Mouse (Mus musculus): ENCODE measurements around the gene Baiap2.

DNA sequence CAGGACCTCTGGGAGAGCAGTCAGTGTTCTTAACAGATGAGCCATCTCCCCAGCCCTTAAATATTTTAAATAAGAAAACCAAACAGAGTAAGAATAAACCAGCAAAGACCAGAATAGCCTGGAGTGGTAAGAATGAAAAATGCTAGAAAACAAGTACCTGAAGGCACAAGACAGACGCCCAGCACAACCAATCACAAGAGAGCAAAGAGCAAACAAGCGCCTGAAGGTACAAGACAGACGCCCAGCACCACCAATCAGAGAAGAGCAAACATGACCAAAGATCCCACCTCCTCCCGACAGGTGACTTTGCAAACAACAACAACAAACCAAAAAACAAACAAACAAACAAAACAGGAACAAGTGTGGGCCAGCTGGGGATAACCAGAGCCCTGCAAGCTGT, 111.3 kb downstream of the Baiap2 start:
- TF ChIP-seq POLR2A (IDR thresholded peaks at IDR 0.05; ENCODE audit: borderline replicate concordance, control insufficient read depth, low read depth, low read length) (no peak), CTCF (IDR thresholded peaks at IDR 0.05; ENCODE audit: control insufficient read depth, insufficient read depth, low read length) (no peak)

Measured in bone marrow, adult 2 months (tissue).